Mouse (Mus musculus): ENCODE results near the gene Casp7. TPM values are rescaled to one million over a fixed set of nuclear protein-coding genes. Genes with fewer than 3 reads are reported as not detected.

The Casp7 gene
- total and polyA plus RNA-seq, 2 experiments from 2014 or later: 25.2 to 34.5 TPM

DNA sequence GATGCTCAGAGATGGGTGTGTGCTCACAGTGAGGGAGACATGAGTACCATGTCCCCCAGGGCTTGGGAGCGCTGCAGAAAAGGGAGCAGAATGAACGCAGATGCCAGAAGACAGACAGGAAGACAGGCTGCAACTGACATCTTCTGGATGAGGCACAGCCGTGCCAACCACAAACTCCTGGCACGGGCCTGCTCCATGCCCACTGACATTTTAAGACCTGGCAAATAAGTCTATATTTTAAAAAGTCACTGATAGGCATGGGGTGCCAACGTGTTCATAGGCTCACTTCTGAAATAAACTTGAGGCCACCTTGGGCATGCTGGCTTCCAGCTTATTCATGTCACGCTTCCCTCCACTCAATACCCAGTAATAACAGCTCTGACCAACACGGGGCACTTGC is 28.0 kb upstream of the Casp7 start:
- no peak for TF ChIP-seq CTCF (IDR thresholded peaks at IDR 0.05)
- H3K27ac ChIP-seq (ENCODE audit: low read depth, low read length): no peak overlapping the region
- no peak overlapping the region for H3K9ac ChIP-seq (replicated peaks; ENCODE audit: low read length, poor library complexity, severe bottlenecking)
- ATAC-seq (ENCODE audit: low FRiP score): no peak
- 82% methylated on average over 7 of the region's 7 CpGs for WGBS
- no peaks in the 10 kb centered on the region for H3K27me3 ChIP-seq (ENCODE audit: insufficient read depth, low read length)
- H3K4me1 ChIP-seq (ENCODE audit: insufficient read depth, low read length): no peaks in the 10 kb centered on the region; the same call in 1 of the 2 replicates
- no peaks in the 10 kb centered on the region for H3K9me3 ChIP-seq (ENCODE audit: low read length)
- DNase-seq (ENCODE audit: low spot score): no peak
- H3K4me2 ChIP-seq (ENCODE audit: low read depth, low read length, poor library complexity, severe bottlenecking): no peak overlapping the region
- no peaks in the 10 kb centered on the region for H3K36me3 ChIP-seq (ENCODE audit: insufficient read depth, low read length)
- H3K4me3 ChIP-seq (ENCODE audit: low read depth, low read length): no peak overlapping the region

DNA sequence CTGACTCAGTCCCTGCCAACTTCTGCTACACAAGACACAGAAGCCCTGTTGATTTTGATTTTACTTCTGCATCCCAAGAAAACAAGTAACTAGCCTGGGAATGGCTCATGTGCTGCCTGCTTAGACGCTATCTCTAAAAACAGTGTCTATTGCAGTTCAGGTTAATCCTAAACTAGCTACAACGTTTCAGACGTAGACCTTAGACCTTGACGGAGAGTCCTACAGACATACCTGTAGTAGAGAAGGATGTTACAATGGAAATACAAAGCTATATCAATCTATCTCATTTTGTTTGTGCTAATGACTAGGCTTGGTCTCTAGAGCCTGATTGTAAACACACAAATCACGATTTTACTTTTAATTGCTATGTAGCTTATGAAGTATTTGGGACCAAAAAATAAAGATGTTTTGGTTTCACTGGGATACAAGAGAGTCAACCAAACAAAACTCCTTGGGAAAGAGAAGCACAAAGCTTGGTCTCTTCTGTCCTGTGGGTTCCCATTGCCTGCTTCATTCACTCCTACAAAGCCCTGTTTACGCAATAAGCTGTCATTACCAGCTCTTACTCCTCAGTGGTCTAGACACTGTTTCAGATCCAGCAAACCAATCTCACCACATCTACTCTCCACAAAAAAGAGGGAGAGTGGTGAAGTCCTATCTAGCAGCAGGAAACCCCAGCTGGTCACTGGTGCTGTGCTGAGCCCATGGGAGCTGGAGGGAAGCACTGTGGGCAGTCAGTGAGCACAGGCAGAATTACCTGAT is 26.4 kb upstream of the Casp7 start:
- Histone ChIP-seq H3K9ac (replicated peaks; ENCODE audit: low read length, poor library complexity, severe bottlenecking) (no peak overlapping the region), H3K27me3 (ENCODE audit: insufficient read depth, low read length) (no peaks in the 10 kb centered on the region), H3K4me2 (ENCODE audit: low read depth, low read length, poor library complexity, severe bottlenecking) (no peak overlapping the region), H3K27ac (ENCODE audit: low read depth, low read length) (no peak overlapping the region), H3K36me3 (ENCODE audit: insufficient read depth, low read length) (no peaks in the 10 kb centered on the region), H3K4me1 (ENCODE audit: insufficient read depth, low read length) (no peaks in the 10 kb centered on the region; the same call in 1 of the 2 replicates), H3K4me3 (ENCODE audit: low read depth, low read length) (no peak overlapping the region), H3K9me3 (ENCODE audit: low read length) (no peaks in the 10 kb centered on the region)
- ATAC-seq (ENCODE audit: low FRiP score) (no peak), DNase-seq (ENCODE audit: low spot score) (no peak)
- WGBS: 92% methylated on average over 6 of the region's 6 CpGs
- TF ChIP-seq CTCF (IDR thresholded peaks at IDR 0.05): no peak

DNA sequence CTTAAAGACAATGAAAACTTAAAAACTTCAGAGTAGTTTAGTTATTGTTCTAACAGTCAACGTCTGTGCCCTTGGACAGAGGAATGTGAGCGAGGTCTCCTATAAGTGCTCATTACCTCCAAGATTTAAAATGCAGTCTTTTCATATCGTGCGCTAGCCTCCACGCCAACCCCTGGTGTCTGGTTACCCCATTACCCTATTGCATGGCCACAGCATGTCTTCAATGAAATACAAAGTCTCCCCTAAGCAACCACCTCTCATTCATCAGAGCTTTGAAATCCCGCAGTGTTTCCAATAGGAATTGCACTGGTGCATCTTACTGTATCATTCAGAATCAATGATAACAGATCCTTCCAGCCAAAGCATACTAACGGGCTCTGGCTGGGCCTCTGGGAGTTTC is 24.7 kb upstream of the Casp7 start:
- no peaks in the 10 kb centered on the region; the same call in 1 of the 2 replicates for H3K4me1 ChIP-seq (ENCODE audit: insufficient read depth, low read length)
- H3K9me3 ChIP-seq (ENCODE audit: low read length): no peaks in the 10 kb centered on the region
- WGBS: 83% methylated on average over 7 of the region's 7 CpGs
- DNase-seq (ENCODE audit: low spot score) (no peak), ATAC-seq (ENCODE audit: low FRiP score) (no peak)
- no peak overlapping the region for H3K27ac ChIP-seq (ENCODE audit: low read depth, low read length)
- TF ChIP-seq CTCF (IDR thresholded peaks at IDR 0.05): no peak
- H3K4me3 ChIP-seq (ENCODE audit: low read depth, low read length): no peak overlapping the region
- H3K9ac ChIP-seq (replicated peaks; ENCODE audit: low read length, poor library complexity, severe bottlenecking): no peak overlapping the region
- H3K27me3 ChIP-seq (ENCODE audit: insufficient read depth, low read length): no peaks in the 10 kb centered on the region
- no peak overlapping the region for H3K4me2 ChIP-seq (ENCODE audit: low read depth, low read length, poor library complexity, severe bottlenecking)
- no peaks in the 10 kb centered on the region for H3K36me3 ChIP-seq (ENCODE audit: insufficient read depth, low read length)

DNA sequence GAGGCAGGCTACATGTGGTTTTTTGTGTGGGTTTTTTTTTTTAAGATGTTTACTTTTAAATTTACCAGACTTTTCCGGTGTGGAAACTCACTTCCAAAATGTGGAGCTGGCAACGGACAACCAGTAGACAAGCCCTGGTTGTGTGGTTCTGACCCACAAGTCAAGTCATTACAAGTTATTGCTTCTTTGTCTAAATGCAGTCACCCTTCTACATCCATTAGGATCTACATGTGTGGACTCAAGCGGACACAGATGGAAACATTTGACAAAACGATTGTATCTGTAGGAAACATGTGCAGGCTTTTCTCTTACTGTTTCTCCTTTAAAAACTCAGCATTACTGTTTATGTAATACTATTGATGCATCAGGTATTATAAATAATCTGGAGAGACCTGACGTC is 23.7 kb upstream of the Casp7 start:
- WGBS: 91% methylated on average over 5 of the region's 5 CpGs
- Histone ChIP-seq H3K4me3 (ENCODE audit: low read depth, low read length) (no peak overlapping the region), H3K9ac (replicated peaks; ENCODE audit: low read length, poor library complexity, severe bottlenecking) (no peak overlapping the region), H3K4me2 (ENCODE audit: low read depth, low read length, poor library complexity, severe bottlenecking) (no peak overlapping the region), H3K36me3 (ENCODE audit: insufficient read depth, low read length) (no peaks in the 10 kb centered on the region), H3K9me3 (ENCODE audit: low read length) (no peaks in the 10 kb centered on the region), H3K4me1 (ENCODE audit: insufficient read depth, low read length) (no peaks in the 10 kb centered on the region; the same call in 1 of the 2 replicates), H3K27me3 (ENCODE audit: insufficient read depth, low read length) (no peaks in the 10 kb centered on the region), H3K27ac (ENCODE audit: low read depth, low read length) (no peak overlapping the region)
- TF ChIP-seq CTCF (IDR thresholded peaks at IDR 0.05): no peak
- no peak for DNase-seq (ENCODE audit: low spot score)
- no peak for ATAC-seq (ENCODE audit: low FRiP score)

DNA sequence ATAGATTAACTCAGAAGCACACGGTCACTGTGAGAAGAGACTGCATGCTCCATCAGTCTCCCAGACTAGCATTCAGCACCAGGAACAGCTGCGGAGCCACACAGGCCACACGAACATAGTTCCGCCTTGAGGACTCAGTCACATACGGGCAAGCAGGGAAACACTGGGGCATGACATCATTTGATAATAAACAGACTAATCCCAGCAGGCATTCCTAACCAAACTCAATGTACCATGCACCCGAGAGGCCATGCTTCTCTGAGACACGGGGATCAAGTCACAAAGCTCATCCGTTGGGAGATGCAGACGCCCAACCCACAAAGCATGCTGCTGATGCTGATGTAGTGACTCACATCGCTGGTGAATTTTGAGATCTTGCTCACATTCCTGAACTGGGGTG is 22.9 kb upstream of the Casp7 start:
- DNase-seq (ENCODE audit: low spot score): no peak
- Histone ChIP-seq H3K9ac (replicated peaks; ENCODE audit: low read length, poor library complexity, severe bottlenecking) (no peak overlapping the region), H3K27me3 (ENCODE audit: insufficient read depth, low read length) (no peaks in the 10 kb centered on the region), H3K9me3 (ENCODE audit: low read length) (no peaks in the 10 kb centered on the region), H3K4me3 (ENCODE audit: low read depth, low read length) (no peak overlapping the region), H3K27ac (ENCODE audit: low read depth, low read length) (no peak overlapping the region), H3K4me1 (ENCODE audit: insufficient read depth, low read length) (no peaks in the 10 kb centered on the region; the same call in 1 of the 2 replicates), H3K36me3 (ENCODE audit: insufficient read depth, low read length) (no peaks in the 10 kb centered on the region), H3K4me2 (ENCODE audit: low read depth, low read length, poor library complexity, severe bottlenecking) (no peak overlapping the region)
- no peak for TF ChIP-seq CTCF (IDR thresholded peaks at IDR 0.05)
- no peak for ATAC-seq (ENCODE audit: low FRiP score)
- WGBS: 67% methylated on average over 10 of the region's 10 CpGs

DNA sequence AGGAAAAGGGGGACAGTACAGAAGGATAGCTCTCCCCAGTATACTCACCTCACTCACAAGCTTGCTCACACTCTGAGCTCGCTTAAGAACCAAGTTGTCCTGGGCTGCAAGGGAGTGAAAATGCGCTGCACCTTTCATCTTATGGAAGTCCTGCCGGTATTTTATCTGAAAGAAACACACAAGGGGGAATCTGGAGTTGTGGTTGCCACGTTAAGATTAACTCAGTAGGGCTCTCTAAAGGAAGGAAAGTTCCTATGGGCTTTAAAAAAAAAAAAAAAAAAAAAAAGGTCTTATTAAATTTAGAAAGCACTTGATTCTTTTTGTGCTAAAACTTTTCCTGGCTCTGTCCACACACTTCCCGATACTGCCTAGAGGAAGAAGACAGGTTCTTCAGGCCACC is 18.9 kb upstream of the Casp7 start:
- H3K9me3 ChIP-seq (ENCODE audit: low read length): no peaks in the 10 kb centered on the region
- no peak overlapping the region for H3K9ac ChIP-seq (replicated peaks; ENCODE audit: low read length, poor library complexity, severe bottlenecking)
- no peak overlapping the region for H3K4me2 ChIP-seq (ENCODE audit: low read depth, low read length, poor library complexity, severe bottlenecking)
- H3K27ac ChIP-seq (ENCODE audit: low read depth, low read length): no peak overlapping the region
- ATAC-seq (ENCODE audit: low FRiP score): no peak
- no peaks in the 10 kb centered on the region for H3K36me3 ChIP-seq (ENCODE audit: insufficient read depth, low read length)
- H3K27me3 ChIP-seq (ENCODE audit: insufficient read depth, low read length): no peaks in the 10 kb centered on the region
- H3K4me3 ChIP-seq (ENCODE audit: low read depth, low read length): no peak overlapping the region
- DNase-seq (ENCODE audit: low spot score): no peak
- no peak for TF ChIP-seq CTCF (IDR thresholded peaks at IDR 0.05)
- WGBS: 84% methylated on average over 5 of the region's 5 CpGs
- no peaks in the 10 kb centered on the region for H3K4me1 ChIP-seq (ENCODE audit: insufficient read depth, low read length)

Data from midbrain, postnatal 0 days (tissue).